ENCODE assay signal across 8 mouse cellular contexts in genomic region chr13:33935465-33936181, GRCm38 (mm10). TPM values are rescaled to one million over a fixed set of nuclear protein-coding genes. Genes with fewer than 3 reads are reported as not detected.
DNase-seq lines count a peak whose midpoint lies in the region; ATAC-seq lines count a peak whose summit lies in the region.

No protein-coding gene starts in this region.

- H3K27me3 ChIP-seq in hindbrain, embryonic 12.5 days, result no peaks in the 10 kb centered on the region

- under 1% methylated on average over 34 of the region's 44 CpGs for WGBS in hindbrain, embryonic 12.5 days

- H3K4me2 ChIP-seq in hindbrain, embryonic 12.5 days (replicated peaks), result peak overlapping the region; percentile 92

- no peaks in the 10 kb centered on the region for H3K9me3 ChIP-seq in hindbrain, embryonic 12.5 days (replicated peaks)

- no peak overlapping the region for H3K27ac ChIP-seq in hindbrain, embryonic 12.5 days

- H3K9ac ChIP-seq in hindbrain, embryonic 12.5 days, result peak overlapping the region; percentile 68

- peak overlapping the region; percentile 58 for H3K4me3 ChIP-seq in hindbrain, embryonic 12.5 days

- 0 out of 2 replicates have a peak, but pooled peaks cover 5% of the 10 kb centered on the region for H3K4me1 ChIP-seq in hindbrain, embryonic 12.5 days

- no peaks in the 10 kb centered on the region for H3K36me3 ChIP-seq in hindbrain, embryonic 12.5 days

- ATAC-seq in hindbrain, embryonic 12.5 days (ENCODE audit: low FRiP score), result peak; percentile 95

- peak; percentile 69 for DNase-seq in adipocyte (ENCODE audit: low spot score)
- DNase-seq in cerebellum, postnatal 14 days, result peak; percentile 69 to 70
- peak; percentile 33 to 35 for DNase-seq in frontal cortex, postnatal 25 days (ENCODE audit: low spot score in 2 of 2)
- DNase-seq in layer of hippocampus, postnatal 25 days (ENCODE audit: extremely low spot score in 1 of 2, low spot score in 1 of 2), result peak; percentile 42 to 52
- peak; percentile 79 for DNase-seq in lung, postnatal 10 days
- peak; percentile 68 for DNase-seq in right cerebral cortex, adult 18-20 months
- DNase-seq in c-Kit-positive CD71-positive TER-119-positive erythroid progenitor cells, embryonic 14.5 days (ENCODE audit: low spot score), result no peak

RNA-seq across cellular contexts. Expression of gene Nqo2, which starts 28.9 kb away (rescaled TPM):
- polyA plus RNA-seq in hindbrain, embryonic 12.5 days (2016; fragmentation: Nextera tagmentation; extraction: Ambion mirVana), result 15.9 and 16.0 TPM in 2 replicates
- 1 to 10 TPM; 5.5 to 5.8 TPM for total RNA-seq in layer of hippocampus, postnatal 25 days (2021)

RNA-seq across cellular contexts. Expression of gene Serpinb6c, which starts 30.1 kb away (rescaled TPM):
- 0.32 and 0.35 TPM in 2 replicates for polyA plus RNA-seq in hindbrain, embryonic 12.5 days (2016; fragmentation: Nextera tagmentation; extraction: Ambion mirVana)
- total RNA-seq in layer of hippocampus, postnatal 25 days (2021), result under 1 TPM; 0.32 to 0.61 TPM
